Mouse (Mus musculus): ENCODE measurements at regions not wholly inside any gene's neighbourhood (a gene's known extent, or its start where the extent isn't known, plus 50 kb on each side); places are given as distances from the start of the nearest gene placed in this dataset.

- no peak overlapping the region for H3K4me3 ChIP-seq (ENCODE audit: low read length)
- 70% methylated on average over 1 of the region's 1 CpGs for WGBS
- no peak overlapping the region for H3K9ac ChIP-seq (ENCODE audit: low read depth, low read length)
- H3K27ac ChIP-seq (ENCODE audit: low read depth, low read length): no peak overlapping the region
- H3K27me3 ChIP-seq (ENCODE audit: control insufficient read depth, insufficient read depth, low read length): no peaks in the 10 kb centered on the region
- no peaks in the 10 kb centered on the region for H3K36me3 ChIP-seq (ENCODE audit: control insufficient read depth, insufficient read depth, low read length)
- no peak for ATAC-seq (ENCODE audit: low FRiP score, low TSS enrichment)
- no peak overlapping the region for H3K4me2 ChIP-seq (replicated peaks; ENCODE audit: low read depth, low read length)
- no peaks in the 10 kb centered on the region for H3K4me1 ChIP-seq (ENCODE audit: control insufficient read depth, insufficient read depth, low read length)
- H3K9me3 ChIP-seq (ENCODE audit: control insufficient read depth, low read length): no peaks in the 10 kb centered on the region
Observed at GRCm38 (mm10) chr13:101096856-101097255, 263.6 kb upstream of the Slc30a5 start.

DNA sequence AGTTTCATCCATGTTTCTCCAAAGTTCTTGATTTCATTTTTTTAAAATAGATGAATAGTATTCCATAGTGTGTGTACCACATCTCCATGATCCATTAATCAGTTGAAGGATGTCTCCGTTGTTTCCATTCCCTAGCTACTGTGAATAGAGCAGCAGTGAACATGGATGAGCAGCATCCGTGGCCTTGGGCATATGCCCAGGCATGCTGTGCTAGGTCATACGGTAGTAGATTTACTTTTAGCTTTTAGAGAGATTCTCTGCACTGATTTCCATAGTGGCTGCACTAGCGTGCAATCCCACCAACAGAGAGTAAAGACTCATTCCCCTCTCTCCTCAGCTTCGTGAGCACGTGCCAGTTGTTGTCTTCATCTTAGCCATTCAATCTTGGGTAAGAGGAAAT, 263.0 kb upstream of the Slc30a5 start:
- H3K4me2 ChIP-seq (replicated peaks; ENCODE audit: low read depth, low read length): no peak overlapping the region
- ATAC-seq (ENCODE audit: low FRiP score, low TSS enrichment): no peak
- no peaks in the 10 kb centered on the region for H3K4me1 ChIP-seq (ENCODE audit: control insufficient read depth, insufficient read depth, low read length)
- no peak overlapping the region for H3K9ac ChIP-seq (ENCODE audit: low read depth, low read length)
- H3K27ac ChIP-seq (ENCODE audit: low read depth, low read length): no peak overlapping the region
- H3K9me3 ChIP-seq (ENCODE audit: control insufficient read depth, low read length): no peaks in the 10 kb centered on the region
- WGBS: 91% methylated on average over 6 of the region's 6 CpGs
- H3K27me3 ChIP-seq (ENCODE audit: control insufficient read depth, insufficient read depth, low read length): no peaks in the 10 kb centered on the region
- no peak overlapping the region for H3K4me3 ChIP-seq (ENCODE audit: low read length)
- no peaks in the 10 kb centered on the region for H3K36me3 ChIP-seq (ENCODE audit: control insufficient read depth, insufficient read depth, low read length)

- Histone ChIP-seq H3K4me2 (replicated peaks; ENCODE audit: low read depth, low read length) (no peak overlapping the region), H3K36me3 (ENCODE audit: control insufficient read depth, insufficient read depth, low read length) (no peaks in the 10 kb centered on the region), H3K27me3 (ENCODE audit: control insufficient read depth, insufficient read depth, low read length) (no peaks in the 10 kb centered on the region), H3K4me1 (ENCODE audit: control insufficient read depth, insufficient read depth, low read length) (no peaks in the 10 kb centered on the region), H3K9ac (ENCODE audit: low read depth, low read length) (no peak overlapping the region), H3K9me3 (ENCODE audit: control insufficient read depth, low read length) (no peaks in the 10 kb centered on the region), H3K27ac (ENCODE audit: low read depth, low read length) (no peak overlapping the region), H3K4me3 (ENCODE audit: low read length) (no peak overlapping the region)
- no peak for ATAC-seq (ENCODE audit: low FRiP score, low TSS enrichment)
- whole genome bisulfite sequencing: 84% methylated on average over 6 of the region's 6 CpGs
Observed at GRCm38 (mm10) chr13:101095057-101095831, 262.0 kb upstream of the Slc30a5 start.

- Histone ChIP-seq H3K27me3 (ENCODE audit: control insufficient read depth, insufficient read depth, low read length) (no peaks in the 10 kb centered on the region), H3K27ac (ENCODE audit: low read depth, low read length) (no peak overlapping the region), H3K9me3 (ENCODE audit: control insufficient read depth, low read length) (no peaks in the 10 kb centered on the region), H3K4me2 (replicated peaks; ENCODE audit: low read depth, low read length) (no peak overlapping the region), H3K4me1 (ENCODE audit: control insufficient read depth, insufficient read depth, low read length) (no peaks in the 10 kb centered on the region), H3K9ac (ENCODE audit: low read depth, low read length) (no peak overlapping the region), H3K36me3 (ENCODE audit: control insufficient read depth, insufficient read depth, low read length) (no peaks in the 10 kb centered on the region), H3K4me3 (ENCODE audit: low read length) (no peak overlapping the region)
- 73% methylated on average over 10 of the region's 10 CpGs for WGBS
- ATAC-seq (ENCODE audit: low FRiP score, low TSS enrichment): no peak
Observed at GRCm38 (mm10) chr13:101092743-101093131, 259.5 kb upstream of the Slc30a5 start.

DNA sequence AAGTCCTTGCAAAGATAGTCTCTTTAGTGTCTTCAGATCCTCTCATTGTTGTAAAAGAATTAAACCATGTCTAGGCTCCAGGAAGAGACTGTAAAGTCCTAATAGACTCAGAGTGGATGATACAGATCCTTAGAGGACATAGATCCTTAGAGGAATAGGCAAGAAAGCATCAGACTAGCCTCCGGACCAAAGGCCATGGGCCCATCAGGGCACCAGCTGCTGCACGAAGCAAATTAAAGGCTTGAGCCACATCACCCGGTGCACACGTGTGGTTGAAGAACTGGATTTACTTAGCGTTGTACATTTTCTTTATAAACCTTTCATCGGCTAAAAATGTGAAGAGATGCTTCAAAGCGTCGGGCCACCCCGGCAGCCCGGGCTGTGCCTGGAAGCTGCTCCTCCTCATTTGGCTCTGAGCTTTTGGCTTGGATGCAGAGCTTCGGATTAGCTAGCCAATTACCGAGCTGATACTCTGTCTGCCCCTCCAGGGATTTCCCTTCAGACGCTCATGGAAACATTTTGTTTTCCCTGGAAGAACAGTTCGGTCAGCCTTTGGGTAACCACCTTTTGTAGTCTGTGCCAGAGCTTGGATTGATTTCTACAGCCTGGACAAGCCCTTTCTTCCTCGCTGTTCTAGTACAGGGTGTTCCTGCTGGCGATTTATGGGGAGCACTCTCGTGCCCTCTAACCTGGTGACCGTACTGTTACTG, 259.0 kb upstream of the Slc30a5 start:
- no peak overlapping the region for H3K9ac ChIP-seq (ENCODE audit: low read depth, low read length)
- H3K9me3 ChIP-seq (ENCODE audit: control insufficient read depth, low read length): no peaks in the 10 kb centered on the region
- no peaks in the 10 kb centered on the region for H3K4me1 ChIP-seq (ENCODE audit: control insufficient read depth, insufficient read depth, low read length)
- peak; percentile 71; the same call in 1 of the 2 replicates for ATAC-seq (ENCODE audit: low FRiP score, low TSS enrichment)
- 71% methylated on average over 18 of the region's 18 CpGs for WGBS
- H3K4me2 ChIP-seq (replicated peaks; ENCODE audit: low read depth, low read length): no peak overlapping the region
- H3K4me3 ChIP-seq (ENCODE audit: low read length): no peak overlapping the region
- no peaks in the 10 kb centered on the region for H3K27me3 ChIP-seq (ENCODE audit: control insufficient read depth, insufficient read depth, low read length)
- no peaks in the 10 kb centered on the region for H3K36me3 ChIP-seq (ENCODE audit: control insufficient read depth, insufficient read depth, low read length)
- no peak overlapping the region; the same call in 1 of the 2 replicates for H3K27ac ChIP-seq (ENCODE audit: low read depth, low read length)

DNA sequence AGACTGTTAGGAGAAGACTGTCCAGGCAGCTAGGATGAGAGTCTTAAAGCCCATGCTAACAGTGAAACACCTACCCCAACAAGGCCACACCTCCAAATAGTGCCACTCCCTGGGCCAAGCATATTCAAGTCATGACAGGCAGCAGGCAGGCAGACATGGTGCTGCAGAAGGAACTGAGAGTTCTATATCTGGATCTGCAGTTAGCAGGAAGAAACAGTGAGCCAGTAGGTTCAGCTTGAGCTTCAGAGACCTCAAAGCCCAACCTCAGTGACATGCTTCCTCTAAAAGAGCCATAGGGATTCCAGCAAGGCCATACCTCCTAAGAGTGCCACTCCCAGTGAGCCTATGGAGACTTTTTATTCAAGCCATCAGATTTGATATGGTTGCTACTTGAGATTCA, 252.0 kb upstream of the Slc30a5 start:
- H3K9me3 ChIP-seq (ENCODE audit: control insufficient read depth, low read length): no peaks in the 10 kb centered on the region
- no peaks in the 10 kb centered on the region for H3K4me1 ChIP-seq (ENCODE audit: control insufficient read depth, insufficient read depth, low read length)
- no peak overlapping the region for H3K27ac ChIP-seq (ENCODE audit: low read depth, low read length)
- H3K36me3 ChIP-seq (ENCODE audit: control insufficient read depth, insufficient read depth, low read length): no peaks in the 10 kb centered on the region
- H3K4me2 ChIP-seq (replicated peaks; ENCODE audit: low read depth, low read length): no peak overlapping the region
- ATAC-seq (ENCODE audit: low FRiP score, low TSS enrichment): no peak
- H3K9ac ChIP-seq (ENCODE audit: low read depth, low read length): no peak overlapping the region
- H3K27me3 ChIP-seq (ENCODE audit: control insufficient read depth, insufficient read depth, low read length): no peaks in the 10 kb centered on the region
- no peak overlapping the region for H3K4me3 ChIP-seq (ENCODE audit: low read length)

DNA sequence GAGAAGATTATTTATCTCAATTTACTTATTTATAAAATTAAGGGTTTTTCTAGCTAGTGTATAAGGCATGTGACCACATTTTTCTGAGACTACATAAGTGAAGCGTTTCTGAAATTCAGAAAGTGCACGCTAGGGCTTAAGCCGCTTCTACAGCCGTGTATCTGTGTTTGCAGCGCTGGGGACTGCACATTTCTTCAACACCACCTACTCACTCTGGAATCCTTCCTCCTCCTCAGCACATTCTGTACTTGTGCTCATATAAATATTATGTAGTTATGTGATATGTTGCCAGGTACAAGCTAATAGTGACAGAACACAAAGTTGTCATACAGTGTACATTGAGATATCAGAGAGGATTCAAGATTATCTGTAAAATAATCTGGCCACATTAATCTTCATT, 251.0 kb upstream of the Slc30a5 start:
- Histone ChIP-seq H3K9me3 (ENCODE audit: control insufficient read depth, low read length) (no peaks in the 10 kb centered on the region), H3K9ac (ENCODE audit: low read depth, low read length) (no peak overlapping the region), H3K36me3 (ENCODE audit: control insufficient read depth, insufficient read depth, low read length) (no peaks in the 10 kb centered on the region), H3K27me3 (ENCODE audit: control insufficient read depth, insufficient read depth, low read length) (no peaks in the 10 kb centered on the region), H3K4me2 (replicated peaks; ENCODE audit: low read depth, low read length) (no peak overlapping the region), H3K4me3 (ENCODE audit: low read length) (no peak overlapping the region), H3K4me1 (ENCODE audit: control insufficient read depth, insufficient read depth, low read length) (no peaks in the 10 kb centered on the region), H3K27ac (ENCODE audit: low read depth, low read length) (no peak overlapping the region)
- 95% methylated on average over 5 of the region's 5 CpGs for WGBS
- ATAC-seq (ENCODE audit: low FRiP score, low TSS enrichment): no peak

DNA sequence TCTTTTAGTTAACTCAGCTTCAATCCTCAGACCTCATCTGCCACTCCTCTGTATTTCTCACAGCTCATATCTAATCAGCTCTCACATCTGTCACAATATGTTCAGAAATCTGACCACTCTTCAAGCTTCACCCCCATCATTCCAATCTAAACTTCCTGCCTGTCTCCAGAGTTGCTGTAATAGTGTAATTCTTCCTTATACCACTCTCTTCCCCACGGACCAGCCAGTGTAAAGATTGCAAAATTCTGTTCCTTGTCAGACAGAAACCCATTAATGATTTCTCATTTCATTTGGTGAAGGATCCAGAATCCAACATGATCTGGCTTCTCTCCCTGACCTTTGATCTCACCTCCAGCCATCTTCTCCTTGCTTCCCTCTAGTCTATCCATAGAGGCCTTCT, 250.2 kb upstream of the Slc30a5 start:
- Histone ChIP-seq H3K9me3 (ENCODE audit: control insufficient read depth, low read length) (no peaks in the 10 kb centered on the region), H3K4me1 (ENCODE audit: control insufficient read depth, insufficient read depth, low read length) (no peaks in the 10 kb centered on the region), H3K27ac (ENCODE audit: low read depth, low read length) (no peak overlapping the region), H3K36me3 (ENCODE audit: control insufficient read depth, insufficient read depth, low read length) (no peaks in the 10 kb centered on the region), H3K4me2 (replicated peaks; ENCODE audit: low read depth, low read length) (no peak overlapping the region), H3K27me3 (ENCODE audit: control insufficient read depth, insufficient read depth, low read length) (no peaks in the 10 kb centered on the region), H3K4me3 (ENCODE audit: low read length) (no peak overlapping the region), H3K9ac (ENCODE audit: low read depth, low read length) (no peak overlapping the region)
- no peak for ATAC-seq (ENCODE audit: low FRiP score, low TSS enrichment)
- 76% methylated on average over 1 of the region's 1 CpGs for WGBS

GRCm38 (mm10) chr13:101068489-101068888, 235.3 kb upstream of the Slc30a5 start:
- no peaks in the 10 kb centered on the region for H3K9me3 ChIP-seq (ENCODE audit: control insufficient read depth, low read length)
- no peak overlapping the region for H3K4me2 ChIP-seq (replicated peaks; ENCODE audit: low read depth, low read length)
- H3K36me3 ChIP-seq (ENCODE audit: control insufficient read depth, insufficient read depth, low read length): no peaks in the 10 kb centered on the region
- ATAC-seq (ENCODE audit: low FRiP score, low TSS enrichment): no peak
- H3K4me1 ChIP-seq (ENCODE audit: control insufficient read depth, insufficient read depth, low read length): no peaks in the 10 kb centered on the region
- no peak overlapping the region for H3K4me3 ChIP-seq (ENCODE audit: low read length)
- no peak overlapping the region for H3K27ac ChIP-seq (ENCODE audit: low read depth, low read length)
- no peak overlapping the region for H3K9ac ChIP-seq (ENCODE audit: low read depth, low read length)
- H3K27me3 ChIP-seq (ENCODE audit: control insufficient read depth, insufficient read depth, low read length): no peaks in the 10 kb centered on the region
- 67% methylated on average over 6 of the region's 6 CpGs for WGBS
